Mouse (Mus musculus): ENCODE data around the gene Cxcl1.
"Not testable (repeated sequence)": the region's sequence is repeated elsewhere in the genome, so short reads cannot be mapped to it uniquely, and the experiment has no call there.

DNA sequence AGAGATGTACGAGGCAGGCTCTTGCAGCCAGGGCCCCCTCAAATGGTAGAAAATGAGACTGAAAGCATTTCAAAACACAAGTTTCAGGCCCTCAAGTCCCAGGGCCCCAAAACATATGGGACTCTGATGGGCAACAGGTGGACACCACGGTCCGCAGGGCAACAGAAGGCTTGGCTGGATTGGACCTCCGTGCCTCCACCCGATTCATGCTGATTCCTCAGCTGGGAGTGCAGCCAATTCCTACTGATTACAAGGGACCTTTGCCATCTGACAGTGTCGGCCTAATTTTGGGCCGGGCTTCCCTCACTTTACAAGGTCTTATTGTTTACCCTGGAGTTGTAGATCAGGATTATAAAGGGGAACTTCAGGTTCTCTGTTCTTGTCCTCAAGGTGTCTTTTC, 40.9 kb upstream of the Cxcl1 start:
- TF ChIP-seq POLR2A (IDR thresholded peaks at IDR 0.05; ENCODE audit: low read depth, low read length); CTCF (IDR thresholded peaks at IDR 0.05; ENCODE audit: extremely low read depth, insufficient read depth, insufficient read length, insufficient replicate concordance): not testable (repeated sequence)

Measured in spleen, adult 2 months (tissue).